Mouse (Mus musculus): Measurements from ENCODE around the gene Ablim1. TPM values are rescaled to one million over a fixed set of nuclear protein-coding genes. Genes with fewer than 3 reads are reported as not detected.

Gene Ablim1
- polyA plus RNA-seq, 2 experiments, result 3.0 to 4.7 TPM

GRCm38 (mm10) chr19:57118785-57119565, 195.7 kb downstream of the Ablim1 start:
- TF ChIP-seq EP300 (IDR thresholded peaks at IDR 0.05; ENCODE audit: low read depth), result no peak
- TF ChIP-seq CTCF (IDR thresholded peaks at IDR 0.05; ENCODE audit: low read depth), result no peak
- Histone ChIP-seq H3K4me1 (replicated peaks; ENCODE audit: control insufficient read depth in 2 of 2, insufficient read depth in 2 of 2, low read length in 1 of 2) (peaks cover 0 to 30% of the 10 kb centered on the region in 2 experiments; a peak in 3 of 4 replicates), H3K4me3 (ENCODE audit: insufficient read depth in 1 of 2, low read depth in 2 of 2, low read length in 2 of 2) (peak overlapping the region in 1 of 2 experiments; percentile 19; a peak in 1 of 4 replicates), H3K9ac (replicated peaks) (no peak overlapping the region), H3K27me3 (ENCODE audit: control insufficient read depth, insufficient read depth, low read length) (no peaks in the 10 kb centered on the region), H3K36me3 (replicated peaks; ENCODE audit: control insufficient read depth, insufficient read depth, low read depth) (no peaks in the 10 kb centered on the region), H3K4me2 (ENCODE audit: low read depth) (no peak overlapping the region; the same call in 1 of the 2 replicates), H3K9me3 (ENCODE audit: control insufficient read depth, low read length) (no peaks in the 10 kb centered on the region), H3K27ac (no peak overlapping the region)
- 35% methylated on average over 22 of the region's 22 CpGs for WGBS (ENCODE audit: insufficient replicate concordance)
- DNase-seq (ENCODE audit: low read depth in 3 of 3, low spot score in 3 of 3) (no peak), ATAC-seq (ENCODE audit: insufficient read depth) (no peak)

- no peak for ATAC-seq (ENCODE audit: insufficient read depth)
Observed at GRCm38 (mm10) chr19:57117751-57118150, 197.0 kb downstream of the Ablim1 start.

GRCm38 (mm10) chr19:57116871-57117501, 197.7 kb downstream of the Ablim1 start:
- TF ChIP-seq CTCF (IDR thresholded peaks at IDR 0.05; ENCODE audit: low read depth) (no peak), EP300 (IDR thresholded peaks at IDR 0.05; ENCODE audit: low read depth) (no peak)
- ATAC-seq (ENCODE audit: insufficient read depth) (no peak), DNase-seq (ENCODE audit: low read depth in 3 of 3, low spot score in 3 of 3) (peak in 1 of 3 experiments; percentile 19)

More at GRCm38 (mm10) chr19:57117751-57118150, 197.0 kb downstream of the Ablim1 start:
- peaks cover 0 to 29% of the 10 kb centered on the region in 2 experiments; a peak in 3 of 4 replicates for H3K4me1 ChIP-seq (replicated peaks; ENCODE audit: control insufficient read depth in 2 of 2, insufficient read depth in 2 of 2, low read length in 1 of 2)
- TF ChIP-seq CTCF (IDR thresholded peaks at IDR 0.05; ENCODE audit: low read depth), result no peak
- TF ChIP-seq EP300 (IDR thresholded peaks at IDR 0.05; ENCODE audit: low read depth), result no peak
- no peak overlapping the region for H3K9ac ChIP-seq (replicated peaks)
- H3K9me3 ChIP-seq (ENCODE audit: control insufficient read depth, low read length), result no peaks in the 10 kb centered on the region
- no peak overlapping the region for H3K4me2 ChIP-seq (ENCODE audit: low read depth)
- no peak for DNase-seq (ENCODE audit: low read depth in 3 of 3, low spot score in 3 of 3)
- no peaks in the 10 kb centered on the region for H3K36me3 ChIP-seq (replicated peaks; ENCODE audit: control insufficient read depth, insufficient read depth, low read depth)
- 42% methylated on average over 6 of the region's 6 CpGs for WGBS (ENCODE audit: insufficient replicate concordance)
- no peaks in the 10 kb centered on the region for H3K27me3 ChIP-seq (ENCODE audit: control insufficient read depth, insufficient read depth, low read length)
- H3K4me3 ChIP-seq (ENCODE audit: insufficient read depth in 1 of 2, low read depth in 2 of 2, low read length in 2 of 2), result no peak overlapping the region
- H3K27ac ChIP-seq, result no peak overlapping the region

GRCm38 (mm10) chr19:57115670-57116069, 199.0 kb downstream of the Ablim1 start:
- no peaks in the 10 kb centered on the region for H3K9me3 ChIP-seq (ENCODE audit: control insufficient read depth, low read length)
- H3K9ac ChIP-seq (replicated peaks), result no peak overlapping the region
- peaks cover 0 to 34% of the 10 kb centered on the region in 2 experiments; a peak in 3 of 4 replicates for H3K4me1 ChIP-seq (replicated peaks; ENCODE audit: control insufficient read depth in 2 of 2, insufficient read depth in 2 of 2, low read length in 1 of 2)
- no peaks in the 10 kb centered on the region for H3K36me3 ChIP-seq (replicated peaks; ENCODE audit: control insufficient read depth, insufficient read depth, low read depth)
- no peak for TF ChIP-seq EP300 (IDR thresholded peaks at IDR 0.05; ENCODE audit: low read depth)
- no peak for TF ChIP-seq CTCF (IDR thresholded peaks at IDR 0.05; ENCODE audit: low read depth)
- H3K27me3 ChIP-seq (ENCODE audit: control insufficient read depth, insufficient read depth, low read length), result no peaks in the 10 kb centered on the region
- no peak overlapping the region for H3K4me3 ChIP-seq (ENCODE audit: insufficient read depth in 1 of 2, low read depth in 2 of 2, low read length in 2 of 2)
- H3K27ac ChIP-seq, result no peak overlapping the region
- ATAC-seq (ENCODE audit: insufficient read depth), result no peak
- H3K4me2 ChIP-seq (ENCODE audit: low read depth), result no peak overlapping the region
- no peak for DNase-seq (ENCODE audit: low read depth in 3 of 3, low spot score in 3 of 3)
- 41% methylated on average over 5 of the region's 5 CpGs for WGBS (ENCODE audit: insufficient replicate concordance)

More at GRCm38 (mm10) chr19:57116871-57117501, 197.7 kb downstream of the Ablim1 start:
- Histone ChIP-seq H3K4me2 (ENCODE audit: low read depth) (no peak overlapping the region; the same call in 1 of the 2 replicates), H3K4me1 (replicated peaks; ENCODE audit: control insufficient read depth in 2 of 2, insufficient read depth in 2 of 2, low read length in 1 of 2) (peaks cover 0 to 34% of the 10 kb centered on the region in 2 experiments; a peak in 3 of 4 replicates), H3K36me3 (replicated peaks; ENCODE audit: control insufficient read depth, insufficient read depth, low read depth) (no peaks in the 10 kb centered on the region), H3K4me3 (ENCODE audit: insufficient read depth in 1 of 2, low read depth in 2 of 2, low read length in 2 of 2) (no peak overlapping the region), H3K9ac (replicated peaks) (no peak overlapping the region), H3K9me3 (ENCODE audit: control insufficient read depth, low read length) (no peaks in the 10 kb centered on the region), H3K27ac (no peak overlapping the region), H3K27me3 (ENCODE audit: control insufficient read depth, insufficient read depth, low read length) (no peaks in the 10 kb centered on the region)
- 3% methylated on average over 7 of the region's 7 CpGs for WGBS (ENCODE audit: insufficient replicate concordance)

- Histone ChIP-seq H3K4me2 (ENCODE audit: low read depth) (no peak overlapping the region), H3K9ac (replicated peaks) (no peak overlapping the region), H3K9me3 (ENCODE audit: control insufficient read depth, low read length) (no peaks in the 10 kb centered on the region), H3K36me3 (replicated peaks; ENCODE audit: control insufficient read depth, insufficient read depth, low read depth) (no peaks in the 10 kb centered on the region), H3K4me1 (replicated peaks; ENCODE audit: control insufficient read depth in 2 of 2, insufficient read depth in 2 of 2, low read length in 1 of 2) (peaks cover 0 to 34% of the 10 kb centered on the region in 2 experiments; a peak in 3 of 4 replicates), H3K4me3 (ENCODE audit: insufficient read depth in 1 of 2, low read depth in 2 of 2, low read length in 2 of 2) (no peak overlapping the region), H3K27me3 (ENCODE audit: control insufficient read depth, insufficient read depth, low read length) (no peaks in the 10 kb centered on the region), H3K27ac (no peak overlapping the region)
- WGBS (ENCODE audit: insufficient replicate concordance), result 58% methylated on average over 5 of the region's 5 CpGs
- TF ChIP-seq CTCF (IDR thresholded peaks at IDR 0.05; ENCODE audit: low read depth) (no peak), EP300 (IDR thresholded peaks at IDR 0.05; ENCODE audit: low read depth) (no peak)
- no peak for ATAC-seq (ENCODE audit: insufficient read depth)
- DNase-seq (ENCODE audit: low read depth in 3 of 3, low spot score in 3 of 3), result no peak
Observed at GRCm38 (mm10) chr19:57114951-57115350, 199.8 kb downstream of the Ablim1 start.
